Mouse (Mus musculus) hindbrain, embryonic 11.5 days (tissue): ENCODE measurements around the gene Vti1a. TPM values are rescaled to one million over a fixed set of nuclear protein-coding genes. Genes with fewer than 3 reads are reported as not detected.
A peak's percentile ranks its signal among the peaks of the same experiment; 100 is the strongest.

Source experiments
- ATAC-seq: fragments of 200-750 bp; cut with Nextera tagmentation; 2 replicates; pipeline ENCODE4 v1.8.0; 2017; ENCODE audit warnings: mild to moderate bottlenecking, moderate TSS enrichment, moderate library complexity; ENCODE audit not compliant: low FRiP score
- DNase-seq: peaks from one replicate; pipeline ENCODE4 v3.0.0-alpha.2; 2015; ENCODE audit warnings: low spot score
- H3K27ac ChIP-seq: fragments of 300-500 bp; sonication (generic); 2 replicates; pipeline ENCODE4 v1.5.1; 2014; ENCODE audit warnings: mild to moderate bottlenecking, low read depth, low read length
- H3K27me3 ChIP-seq: fragments of 300-500 bp; sonication (generic); 2 replicates; pipeline ENCODE4 v1.6.1; 2014; ENCODE audit warnings: mild to moderate bottlenecking, low read length, moderate library complexity, mixed read lengths; ENCODE audit not compliant: control insufficient read depth, insufficient read depth
- H3K36me3 ChIP-seq: fragments of 300-500 bp; sonication (generic); 2 replicates; pipeline ENCODE4 v1.6.1; 2014; ENCODE audit warnings: mild to moderate bottlenecking, low read length, moderate library complexity, mixed read lengths; ENCODE audit not compliant: control insufficient read depth, insufficient read depth
- H3K4me1 ChIP-seq: fragments of 300-500 bp; sonication (generic); replicated peaks from 2 replicates; pipeline ENCODE4 v1.6.1; 2014; ENCODE audit warnings: low read length, mixed read lengths; ENCODE audit not compliant: control insufficient read depth, insufficient read depth
- H3K4me2 ChIP-seq: fragments of 300-500 bp; sonication (generic); replicated peaks from 2 replicates; pipeline ENCODE4 v1.6.1; 2014; ENCODE audit warnings: mild to moderate bottlenecking, low read depth, low read length
- H3K4me3 ChIP-seq: fragments of 300-500 bp; sonication (generic); 2 replicates; pipeline ENCODE4 v1.5.1; 2014; ENCODE audit warnings: low read depth, low read length
- H3K9ac ChIP-seq: fragments of 300-500 bp; sonication (generic); 2 replicates; pipeline ENCODE4 v1.6.1; 2014; ENCODE audit warnings: low read depth, low read length
- H3K9me3 ChIP-seq: fragments of 300-500 bp; sonication (generic); 2 replicates; pipeline ENCODE4 v1.6.1; 2016; ENCODE audit warnings: low read length; ENCODE audit not compliant: control insufficient read depth
- WGBS: fragments of 180-500 bp; shearing (Covaris S2); extraction: QIAGEN DNeasy Blood & Tissue Kit; methylation state at CpG from one replicate; pipeline ENCODE4 v1.1.7; 2014; 5-methylcytosine and 5-hydroxymethylcytosine counted together
- polyA plus RNA-seq: library from polyadenylated mRNA; unstranded; fragments of >200 nt; fragmentation: Nextera tagmentation; extraction: Ambion mirVana; gene quantifications from 2 replicates; pipeline ENCODE4 v1.2.1, GENCODE M21; 2014

Gene Vti1a
- polyA plus RNA-seq, 1 experiment from 2014 or later = 27.8 TPM

DNA sequence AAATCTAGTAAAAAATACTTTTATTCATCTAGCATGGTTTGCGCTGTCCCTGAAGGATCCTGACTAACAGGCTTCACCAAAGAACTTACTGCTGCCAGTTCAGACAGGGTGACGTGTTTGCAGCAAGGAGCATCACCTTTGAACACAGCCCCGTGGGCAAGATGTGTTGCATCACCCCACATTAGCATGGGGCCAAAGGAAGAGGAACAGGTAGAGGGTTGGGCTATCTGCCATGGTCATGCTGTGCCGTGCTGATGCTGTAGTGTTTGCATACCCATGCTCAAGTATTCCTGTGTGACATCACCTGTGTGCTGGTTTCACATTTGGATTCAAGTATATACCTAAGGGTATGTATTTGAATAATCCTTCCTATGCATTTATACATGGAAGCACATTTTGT, 147.6 kb downstream of the Vti1a start:
- Histone ChIP-seq H3K27me3 (no peaks in the 10 kb centered on the region), H3K27ac (no peak overlapping the region), H3K9me3 (no peaks in the 10 kb centered on the region), H3K4me1 (no peaks in the 10 kb centered on the region; the same call in 1 of the 2 replicates), H3K4me3 (no peak overlapping the region), H3K36me3 (no peaks in the 10 kb centered on the region), H3K9ac (no peak overlapping the region), H3K4me2 (no peak overlapping the region)
- WGBS = 91% methylated on average over 4 of the region's 4 CpGs
- DNase-seq (no peak), ATAC-seq (no peak)

DNA sequence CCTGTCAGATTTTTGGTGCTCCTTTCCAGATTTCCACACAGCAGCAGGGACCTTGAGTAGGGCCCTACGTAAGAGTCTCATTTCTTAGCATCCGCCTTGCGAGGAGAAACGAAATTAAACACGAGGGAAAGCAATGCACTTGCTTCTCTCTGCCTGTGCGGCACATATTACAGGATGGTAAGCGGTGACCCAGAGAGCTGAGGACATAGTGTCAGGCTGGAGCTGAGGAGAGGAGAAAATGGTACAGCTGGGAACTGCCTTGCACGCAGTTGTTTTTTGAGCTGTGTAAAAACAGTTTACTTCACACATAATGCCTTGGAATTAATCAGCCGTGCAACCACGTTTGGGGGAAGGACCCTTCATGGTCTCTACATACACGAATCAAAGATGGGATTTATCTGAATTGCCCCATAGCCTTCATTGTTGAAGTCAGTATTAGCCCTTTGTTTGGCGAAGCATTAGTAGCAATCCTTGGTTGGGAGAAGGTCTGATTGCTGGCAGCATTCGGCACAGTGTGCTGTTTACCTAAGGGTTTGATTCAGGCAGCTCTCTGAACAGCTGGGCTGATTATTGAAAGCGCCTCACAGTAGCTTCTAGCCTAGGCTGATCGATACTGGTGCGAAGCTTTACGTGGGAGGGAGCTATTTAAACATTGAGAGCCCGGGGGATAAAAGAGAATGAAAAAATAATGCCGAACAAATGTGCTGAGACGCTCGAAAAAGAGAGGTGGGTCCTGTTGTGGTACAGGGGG, 153.4 kb downstream of the Vti1a start:
- Histone ChIP-seq H3K9ac (no peak overlapping the region), H3K27me3 (no peaks in the 10 kb centered on the region), H3K4me2 (no peak overlapping the region), H3K4me3 (no peak overlapping the region), H3K36me3 (no peaks in the 10 kb centered on the region), H3K4me1 (peaks cover 3% of the 10 kb centered on the region; the same call in 1 of the 2 replicates), H3K27ac (0 out of 2 replicates have a peak overlapping the region, but pooled peaks have one; percentile 2), H3K9me3 (no peaks in the 10 kb centered on the region)
- DNase-seq (no peak), ATAC-seq (no peak)
- 68% methylated on average over 21 of the region's 21 CpGs for WGBS

DNA sequence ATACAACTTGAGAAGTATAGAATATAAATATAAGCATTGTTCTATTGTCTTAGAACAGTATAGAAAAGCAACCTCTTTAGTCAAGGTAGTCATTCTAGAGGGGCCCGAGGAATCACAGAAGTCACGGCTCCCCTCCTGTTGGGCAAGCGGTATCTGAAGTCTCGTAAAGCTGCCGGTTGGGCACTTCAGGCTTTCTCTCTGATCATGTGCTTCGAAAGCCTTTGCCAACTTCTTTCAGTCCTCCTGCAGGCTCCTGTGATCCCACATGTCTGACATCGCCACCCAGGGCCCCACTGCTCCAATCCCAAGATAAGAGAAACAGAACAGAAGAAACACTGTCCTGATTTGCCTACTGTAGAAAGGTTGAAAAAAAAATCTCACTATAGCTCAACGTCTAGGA, 156.5 kb downstream of the Vti1a start:
- H3K27me3 ChIP-seq = no peaks in the 10 kb centered on the region
- WGBS = 89% methylated on average over 8 of the region's 8 CpGs
- ATAC-seq (no peak), DNase-seq (no peak)
- no peak overlapping the region for H3K9ac ChIP-seq
- H3K36me3 ChIP-seq = no peaks in the 10 kb centered on the region
- H3K4me2 ChIP-seq = no peak overlapping the region
- no peak overlapping the region for H3K4me3 ChIP-seq
- no peaks in the 10 kb centered on the region for H3K9me3 ChIP-seq
- H3K4me1 ChIP-seq = 0 out of 2 replicates have a peak, but pooled peaks cover 3% of the 10 kb centered on the region
- H3K27ac ChIP-seq = no peak overlapping the region

DNA sequence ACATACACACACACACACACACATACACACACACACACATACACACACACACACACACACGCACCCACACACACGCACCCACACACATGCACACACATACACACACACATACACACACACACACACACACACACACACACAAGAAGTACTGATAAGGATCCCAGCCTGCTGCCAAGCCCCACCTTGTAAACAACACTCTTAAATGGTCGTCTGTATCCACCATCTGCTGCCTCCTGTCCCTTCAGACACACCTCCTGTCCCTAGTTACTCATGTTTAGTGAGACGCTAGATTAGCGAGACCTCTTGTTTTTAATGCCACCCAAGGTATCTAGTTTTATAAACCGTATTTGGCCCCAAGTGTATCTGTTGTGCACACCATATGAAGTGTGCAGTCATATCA, 158.1 kb downstream of the Vti1a start:
- DNase-seq = no peak
- 79% methylated on average over 4 of the region's 6 CpGs for WGBS
- 0 out of 2 replicates have a peak, but pooled peaks cover 3% of the 10 kb centered on the region for H3K4me1 ChIP-seq
- H3K27ac ChIP-seq = no peak overlapping the region
- H3K9ac ChIP-seq = no peak overlapping the region
- H3K9me3 ChIP-seq = no peaks in the 10 kb centered on the region
- no peak for ATAC-seq
- H3K27me3 ChIP-seq = no peaks in the 10 kb centered on the region
- H3K4me3 ChIP-seq = no peak overlapping the region
- no peaks in the 10 kb centered on the region for H3K36me3 ChIP-seq
- H3K4me2 ChIP-seq = no peak overlapping the region

DNA sequence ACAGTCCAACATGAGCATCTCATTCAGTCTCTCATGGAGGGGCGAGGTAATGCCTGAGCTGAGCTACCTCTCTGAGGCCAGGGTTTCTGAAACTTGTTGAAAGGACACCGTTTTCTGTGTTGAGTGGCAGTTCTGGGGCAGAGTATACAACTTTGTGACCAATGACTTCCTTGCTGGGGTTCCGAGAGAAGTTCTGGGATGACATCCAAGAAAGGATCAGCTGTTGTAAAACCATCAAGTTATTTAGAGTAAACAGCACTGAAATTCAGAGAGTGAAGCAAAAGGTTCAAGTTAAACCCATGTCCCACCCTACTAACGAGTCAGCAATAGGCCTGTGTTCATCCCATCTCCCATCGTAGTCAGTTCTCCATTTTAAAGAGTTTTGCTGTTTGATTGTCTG, 164.4 kb downstream of the Vti1a start:
- Histone ChIP-seq H3K27me3 (no peaks in the 10 kb centered on the region), H3K4me2 (no peak overlapping the region), H3K27ac (no peak overlapping the region), H3K4me1 (0 out of 2 replicates have a peak, but pooled peaks cover 2% of the 10 kb centered on the region), H3K36me3 (no peaks in the 10 kb centered on the region), H3K9me3 (no peaks in the 10 kb centered on the region), H3K4me3 (no peak overlapping the region), H3K9ac (no peak overlapping the region)
- no peak for ATAC-seq
- no peak for DNase-seq
- 91% methylated on average over 5 of the region's 5 CpGs for WGBS

DNA sequence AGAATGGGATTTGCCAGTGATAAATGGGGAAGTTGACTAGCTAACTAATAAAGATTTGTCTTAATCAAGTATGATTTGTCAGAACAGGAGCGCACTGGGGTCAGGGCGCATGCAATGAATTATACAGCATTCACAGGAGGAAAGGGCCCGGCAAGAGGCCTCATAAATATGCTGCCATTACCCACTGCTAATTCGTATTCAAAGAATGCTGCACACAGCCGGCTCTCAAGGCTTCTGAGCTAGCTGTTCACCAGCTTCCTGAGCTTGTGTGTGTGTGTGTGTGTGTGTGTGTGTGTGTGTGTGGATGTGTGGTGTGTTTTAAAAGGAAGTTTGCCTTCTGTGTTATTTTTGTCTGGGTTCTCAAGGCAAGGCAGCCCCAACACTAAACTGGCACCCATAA, 165.2 kb downstream of the Vti1a start:
- Histone ChIP-seq H3K27ac (no peak overlapping the region), H3K36me3 (no peaks in the 10 kb centered on the region), H3K4me1 (0 out of 2 replicates have a peak, but pooled peaks cover 2% of the 10 kb centered on the region), H3K9ac (no peak overlapping the region), H3K4me3 (no peak overlapping the region), H3K27me3 (no peaks in the 10 kb centered on the region), H3K9me3 (no peaks in the 10 kb centered on the region), H3K4me2 (no peak overlapping the region)
- DNase-seq = peak; percentile 58
- WGBS = 25% methylated on average over 5 of the region's 5 CpGs
- peak; percentile 71; the same call in 1 of the 2 replicates for ATAC-seq

DNA sequence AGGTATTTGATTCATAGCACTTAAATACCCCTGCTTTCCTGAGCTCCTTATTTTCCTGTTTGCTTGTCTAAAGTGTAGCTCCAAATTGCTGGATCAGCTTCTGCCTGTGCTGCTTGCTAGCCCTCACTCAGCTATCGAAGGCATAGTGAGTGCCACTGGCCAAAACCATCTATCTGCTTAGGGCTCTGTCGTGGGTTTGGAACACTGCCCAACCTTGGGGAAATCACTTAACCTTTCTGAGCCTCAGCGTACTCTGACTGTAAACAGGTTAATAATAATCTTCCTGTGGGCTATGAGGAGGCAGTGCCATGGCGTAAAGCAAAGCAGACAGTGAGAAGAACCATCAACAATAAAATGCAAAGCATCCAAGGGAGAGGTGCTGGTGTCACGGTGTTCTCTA, 167.4 kb downstream of the Vti1a start:
- no peak overlapping the region for H3K27ac ChIP-seq
- no peaks in the 10 kb centered on the region for H3K36me3 ChIP-seq
- no peak overlapping the region for H3K4me2 ChIP-seq
- DNase-seq (no peak), ATAC-seq (no peak)
- H3K27me3 ChIP-seq = no peaks in the 10 kb centered on the region
- no peak overlapping the region for H3K4me3 ChIP-seq
- H3K9me3 ChIP-seq = no peaks in the 10 kb centered on the region
- H3K4me1 ChIP-seq = 0 out of 2 replicates have a peak, but pooled peaks cover 2% of the 10 kb centered on the region
- no peak overlapping the region for H3K9ac ChIP-seq
- 82% methylated on average over 5 of the region's 5 CpGs for WGBS

DNA sequence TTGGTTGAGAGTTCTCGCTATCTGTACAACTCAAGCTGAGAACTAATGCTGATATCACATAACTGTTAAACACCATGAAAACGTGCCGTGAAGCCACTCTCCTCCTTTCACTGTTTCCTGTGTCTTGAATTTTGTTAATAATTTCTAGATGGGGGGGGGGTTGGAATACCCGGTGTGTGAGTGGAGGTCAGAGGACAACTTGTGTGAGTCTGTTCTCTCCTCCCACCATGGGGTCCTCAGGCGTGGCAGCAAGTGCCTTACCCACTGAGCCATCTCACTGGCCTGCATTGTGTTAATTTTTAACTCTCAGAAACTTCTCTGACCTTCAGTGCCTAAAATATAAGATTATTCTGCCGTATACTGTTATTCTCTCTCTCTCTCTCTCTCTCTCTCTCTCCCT, 168.5 kb downstream of the Vti1a start:
- 67% methylated on average over 6 of the region's 6 CpGs for WGBS

DNA sequence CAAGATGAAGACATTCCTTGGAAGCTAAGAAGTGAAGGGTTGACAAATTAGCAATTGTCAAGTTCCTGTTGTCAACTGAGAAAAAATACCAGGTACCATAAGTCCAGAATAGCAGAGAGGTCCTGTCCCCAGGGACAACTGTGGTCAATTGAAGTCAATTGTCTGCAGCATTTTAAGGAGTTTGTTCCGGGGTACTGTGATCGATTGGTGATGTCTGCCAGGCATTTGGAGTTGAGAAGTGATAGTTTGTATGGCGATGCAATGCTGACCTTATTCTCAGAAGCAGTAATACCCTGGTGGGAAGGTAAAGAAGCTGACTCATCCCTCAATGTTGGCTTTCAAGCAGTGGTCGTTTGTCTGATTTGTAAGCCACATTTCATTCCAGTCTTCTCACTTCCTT, 170.4 kb downstream of the Vti1a start:
- H3K27ac ChIP-seq = no peak overlapping the region
- H3K9ac ChIP-seq = no peak overlapping the region
- H3K4me1 ChIP-seq = peaks cover 4% of the 10 kb centered on the region; the same call in 1 of the 2 replicates
- H3K9me3 ChIP-seq = no peaks in the 10 kb centered on the region
- H3K36me3 ChIP-seq = no peaks in the 10 kb centered on the region
- H3K4me2 ChIP-seq = no peak overlapping the region
- ATAC-seq = no peak
- 65% methylated on average over 4 of the region's 4 CpGs for WGBS
- no peaks in the 10 kb centered on the region; the same call in 1 of the 2 replicates for H3K27me3 ChIP-seq
- H3K4me3 ChIP-seq = no peak overlapping the region
- DNase-seq = no peak

More for the DNA sequence above, 168.5 kb downstream of the Vti1a start:
- Histone ChIP-seq H3K9ac (no peak overlapping the region), H3K27me3 (no peaks in the 10 kb centered on the region), H3K9me3 (no peaks in the 10 kb centered on the region), H3K27ac (no peak overlapping the region), H3K36me3 (no peaks in the 10 kb centered on the region), H3K4me2 (no peak overlapping the region), H3K4me1 (0 out of 2 replicates have a peak, but pooled peaks cover 2% of the 10 kb centered on the region), H3K4me3 (no peak overlapping the region)
- ATAC-seq = no peak
- DNase-seq = no peak
